Mouse (Mus musculus): ENCODE results near the gene Ilvbl.
"Not testable (repeated sequence)": the region's sequence is repeated elsewhere in the genome, so short reads cannot be mapped to it uniquely, and the experiment has no call there.

Ilvbl gene

GRCm38 (mm10) chr10:78591406-78592328 is 17.5 kb downstream of the Ilvbl start, which contains the start of gene Syde1:
Syde1 (minus strand) TSS chr10:78591964.
- peak; percentile 45 for DNase-seq (ENCODE audit: low spot score)

- no peak for DNase-seq (ENCODE audit: low spot score)
These were observed 18.8 kb downstream of the Ilvbl start for GRCm38 (mm10) chr10:78592856-78593379.

- DNase-seq (ENCODE audit: low spot score): no peak
These were observed 19.6 kb downstream of the Ilvbl start for GRCm38 (mm10) chr10:78593736-78594135.

- no peak for DNase-seq (ENCODE audit: low spot score)
These were observed 20.0 kb downstream of the Ilvbl start for GRCm38 (mm10) chr10:78594157-78594556.

DNA sequence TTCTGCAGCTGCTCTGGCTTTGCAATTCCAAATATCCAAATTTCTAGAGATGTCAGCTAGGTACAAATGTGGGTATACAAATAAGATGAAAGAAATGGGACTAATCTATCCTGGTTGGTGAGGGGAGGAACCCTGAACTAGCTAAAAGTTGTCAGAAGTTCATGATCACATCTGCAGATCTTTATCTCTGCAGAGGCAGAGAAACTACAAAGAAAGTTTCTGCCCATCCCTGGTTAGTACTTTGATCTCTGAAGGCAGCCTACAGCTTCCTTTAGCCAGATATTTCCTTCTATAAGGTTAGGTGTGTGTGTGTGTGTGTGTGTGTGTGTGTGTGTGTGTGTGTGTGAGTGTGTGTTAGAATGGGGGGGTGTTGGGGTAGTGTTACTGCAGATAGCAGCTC is 20.4 kb downstream of the Ilvbl start:
- no peak for DNase-seq (ENCODE audit: low spot score)

DNA sequence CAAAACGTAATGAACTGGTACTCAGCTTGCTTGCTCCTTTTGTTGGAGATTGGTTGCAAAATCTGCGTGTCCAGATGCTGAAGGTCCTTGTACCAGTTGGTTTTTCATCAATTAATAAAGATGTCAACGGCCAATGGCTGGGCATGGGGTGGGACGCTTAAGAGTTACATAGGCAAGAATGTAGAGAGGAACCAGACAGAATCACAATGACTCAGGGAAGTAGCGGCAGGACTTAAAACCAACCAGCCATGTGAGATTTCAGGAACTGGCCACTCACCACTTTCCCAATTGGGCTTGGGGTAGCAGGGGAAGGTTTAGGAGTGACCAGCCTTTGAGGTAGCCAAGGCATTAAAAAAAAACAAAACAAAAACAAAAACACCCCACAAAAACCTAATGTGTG is 25.7 kb downstream of the Ilvbl start:
- DNase-seq (ENCODE audit: low spot score): no peak

GRCm38 (mm10) chr10:78605080-78605479 is 30.9 kb downstream of the Ilvbl start:
- DNase-seq (ENCODE audit: low spot score): no peak

- DNase-seq (ENCODE audit: low spot score): no peak
These were observed 33.5 kb downstream of the Ilvbl start for GRCm38 (mm10) chr10:78607602-78608001.

DNA sequence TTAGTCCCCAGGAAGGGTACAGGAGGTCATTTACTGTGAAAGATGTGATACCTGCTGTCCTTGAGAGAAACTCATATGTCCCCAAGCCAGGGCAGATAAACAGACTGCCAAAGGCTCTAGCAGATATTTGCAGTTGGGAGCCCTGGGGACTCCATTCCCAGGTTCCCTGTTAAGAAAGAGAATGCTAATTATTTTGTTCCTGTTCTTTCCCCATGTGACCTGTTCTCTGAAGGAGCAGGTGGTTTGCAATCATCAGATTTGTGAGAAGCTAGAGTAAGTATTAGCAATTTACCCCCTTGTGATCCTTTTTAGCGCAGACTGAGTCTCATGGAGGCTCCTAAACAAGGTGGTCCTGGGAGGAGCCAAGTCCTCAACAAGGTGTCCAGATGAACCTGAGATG is 43.8 kb downstream of the Ilvbl start, which contains the start of gene Olfr1357:
Gene Olfr1357 (minus strand): TSS at position 101 of the 400 bp plus-strand sequence.
- DNase-seq (ENCODE audit: low spot score): no peak

DNA sequence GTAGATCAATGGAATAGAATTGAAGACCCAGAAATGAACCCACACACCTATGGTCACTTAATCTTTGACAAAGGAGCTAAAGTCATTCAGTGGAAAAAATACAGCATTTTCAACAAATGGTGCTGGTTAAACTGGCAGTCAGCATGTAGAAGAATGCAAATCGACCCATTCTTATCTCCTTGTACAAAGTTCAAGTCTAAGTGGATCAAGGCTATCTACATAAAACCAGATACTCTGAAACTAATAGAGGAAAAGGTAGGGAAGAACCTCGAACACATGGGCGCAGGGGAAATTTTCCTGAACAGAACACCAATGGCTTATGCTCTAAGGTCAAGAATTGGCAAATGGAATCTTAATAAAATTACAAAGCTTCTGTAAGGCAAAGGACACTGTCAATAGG is 49.0 kb downstream of the Ilvbl start:
- not testable (repeated sequence) for DNase-seq (ENCODE audit: low spot score)

DNA sequence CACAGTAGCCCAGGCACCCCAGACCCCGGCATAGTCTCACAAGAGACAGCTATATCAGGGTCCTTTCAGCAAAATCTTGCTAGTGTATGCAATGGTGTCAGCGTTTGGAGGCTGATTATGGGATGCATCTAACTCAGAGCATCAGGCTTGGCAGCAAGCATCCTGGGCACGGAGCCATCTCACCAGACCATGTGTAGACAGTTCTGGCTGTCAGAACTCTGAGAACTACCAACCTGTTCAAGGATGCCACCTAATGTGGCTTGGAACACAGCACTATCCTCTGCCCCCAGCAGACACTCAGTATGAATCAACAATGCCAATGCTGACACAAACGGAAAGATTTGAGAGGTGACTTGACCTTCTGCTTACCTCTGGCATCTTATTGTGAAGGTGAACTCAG is 56.0 kb downstream of the Ilvbl start:
- DNase-seq (ENCODE audit: low spot score): no peak

GRCm38 (mm10) chr10:78632311-78632710 is 58.2 kb downstream of the Ilvbl start:
- DNase-seq (ENCODE audit: low spot score): peak; percentile 13
